Mouse (Mus musculus): ENCODE data around the gene Arhgef19.

The Arhgef19 gene

GRCm38 (mm10) chr4:141265979-141266637 lies 26.8 kb downstream of the Arhgef19 start:
- no peak for DNase-seq (ENCODE audit: low spot score in 2 of 2)

GRCm38 (mm10) chr4:141267250-141267649 lies 28.0 kb downstream of the Arhgef19 start:
- DNase-seq (ENCODE audit: low spot score in 2 of 2), result no peak

GRCm38 (mm10) chr4:141267837-141268236 lies 28.5 kb downstream of the Arhgef19 start:
- no peak for DNase-seq (ENCODE audit: low spot score in 2 of 2)

GRCm38 (mm10) chr4:141268350-141268749 lies 29.1 kb downstream of the Arhgef19 start:
- no peak for DNase-seq (ENCODE audit: low spot score in 2 of 2)

GRCm38 (mm10) chr4:141269080-141269479 lies 29.8 kb downstream of the Arhgef19 start:
- DNase-seq (ENCODE audit: low spot score in 2 of 2), result no peak

- no peak for DNase-seq (ENCODE audit: low spot score in 2 of 2)
These were observed 31.1 kb downstream of the Arhgef19 start for GRCm38 (mm10) chr4:141270201-141270940.

GRCm38 (mm10) chr4:141271228-141271627 lies 31.9 kb downstream of the Arhgef19 start:
- no peak for DNase-seq (ENCODE audit: low spot score in 2 of 2)

- DNase-seq (ENCODE audit: low spot score in 2 of 2), result no peak
These were observed 32.4 kb downstream of the Arhgef19 start for GRCm38 (mm10) chr4:141271721-141272120.

GRCm38 (mm10) chr4:141272878-141273277 lies 33.6 kb downstream of the Arhgef19 start:
- DNase-seq (ENCODE audit: low spot score in 2 of 2), result no peak

GRCm38 (mm10) chr4:141273296-141273695 lies 34.0 kb downstream of the Arhgef19 start:
- peak; percentile 76 to 78 for DNase-seq (ENCODE audit: low spot score in 2 of 2)

- DNase-seq (ENCODE audit: low spot score in 2 of 2), result no peak
These were observed 35.4 kb downstream of the Arhgef19 start for GRCm38 (mm10) chr4:141274485-141275341.

- no peak for DNase-seq (ENCODE audit: low spot score in 2 of 2)
These were observed 37.9 kb downstream of the Arhgef19 start for GRCm38 (mm10) chr4:141277157-141277556.

GRCm38 (mm10) chr4:141278154-141278553 lies 38.9 kb downstream of the Arhgef19 start:
- DNase-seq (ENCODE audit: low spot score in 2 of 2), result peak; percentile 94 to 95

- DNase-seq (ENCODE audit: low spot score in 2 of 2), result no peak
These were observed 40.0 kb downstream of the Arhgef19 start for GRCm38 (mm10) chr4:141279327-141279726.

- no peak for DNase-seq (ENCODE audit: low spot score in 2 of 2)
These were observed 40.5 kb downstream of the Arhgef19 start for GRCm38 (mm10) chr4:141279783-141280182.

- no peak for DNase-seq (ENCODE audit: low spot score in 2 of 2)
These were observed 41.2 kb downstream of the Arhgef19 start for GRCm38 (mm10) chr4:141280471-141280870.

GRCm38 (mm10) chr4:141281153-141281552 lies 41.9 kb downstream of the Arhgef19 start:
- no peak for DNase-seq (ENCODE audit: low spot score in 2 of 2)

- no peak for DNase-seq (ENCODE audit: low spot score in 2 of 2)
These were observed 42.3 kb downstream of the Arhgef19 start for GRCm38 (mm10) chr4:141281578-141281977.

GRCm38 (mm10) chr4:141282087-141282486 lies 42.8 kb downstream of the Arhgef19 start:
- DNase-seq (ENCODE audit: low spot score in 2 of 2), result no peak

GRCm38 (mm10) chr4:141282623-141283022 lies 43.3 kb downstream of the Arhgef19 start:
- no peak for DNase-seq (ENCODE audit: low spot score in 2 of 2)

GRCm38 (mm10) chr4:141283176-141283878 lies 44.0 kb downstream of the Arhgef19 start:
- DNase-seq (ENCODE audit: low spot score in 2 of 2), result no peak
